Mouse (Mus musculus) cerebellum, adult 2 months (tissue): Measurements from ENCODE around the gene Klrg2. TPM values are rescaled to one million over a fixed set of nuclear protein-coding genes. Genes with fewer than 3 reads are reported as not detected.

Source experiments
- DNase-seq, 2 experiments: peaks; one replicate each; pipeline ENCODE4 v3.0.0; 2021
- H3K27ac ChIP-seq: fragments of 200-500 bp; 2 replicates; pipeline ENCODE4 v1.5.1; 2012; ENCODE audit warnings: low read length, control low read depth, inconsistent platforms; ENCODE audit not compliant: insufficient read depth
- H3K27me3 ChIP-seq: fragments of 200-500 bp; 2 replicates; pipeline ENCODE4 v1.6.1; 2012; ENCODE audit warnings: inconsistent platforms, mild to moderate bottlenecking, low read length, moderate library complexity; ENCODE audit not compliant: control insufficient read depth, insufficient read depth
- H3K4me1 ChIP-seq: fragments of 200-500 bp; 2 replicates; pipeline ENCODE4 v1.6.1; 2011; ENCODE audit warnings: low read length; ENCODE audit not compliant: control insufficient read depth, insufficient read depth
- H3K4me3 ChIP-seq: fragments of 200-500 bp; replicated peaks from 2 replicates; pipeline ENCODE3; 2011; ENCODE audit warnings: mild to moderate bottlenecking, low read depth, low read length, control low read depth; ENCODE audit not compliant: insufficient read depth
- CTCF ChIP-seq: fragments of 200-500 bp; IDR thresholded peaks from 2 replicates; pipeline ENCODE4 v1.5.1; 2011; ENCODE audit warnings: low read depth, mild to moderate bottlenecking, control low read depth, low read length, moderate library complexity, borderline replicate concordance; ENCODE audit not compliant: insufficient read depth
- POLR2A ChIP-seq: fragments of 200-500 bp; IDR thresholded peaks from 2 replicates; pipeline ENCODE4 v1.6.1; 2011; ENCODE audit warnings: low read length, control low read depth, borderline replicate concordance; ENCODE audit not compliant: insufficient read depth
- WGBS: fragments of 180-500 bp; shearing (Covaris S2); methylation state at CpG from one replicate; pipeline ENCODE4 v1.1.7; 2018; 5-methylcytosine and 5-hydroxymethylcytosine counted together
- polyA plus RNA-seq: library from polyadenylated mRNA; depleted of rRNA; stranded (reverse); fragments of >200 nt; gene quantifications from 2 replicates; pipeline ENCODE4 v1.2.3, GENCODE M21; 2012; rRNA removed

The Klrg2 gene
- polyA plus RNA-seq, 1 experiment, result 1.0 TPM

GRCm38 (mm10) chr6:38624439-38624838 is 12.6 kb downstream of the Klrg2 start:
- no peaks in the 10 kb centered on the region for H3K27me3 ChIP-seq
- peak; percentile 71 to 81 for DNase-seq
- peaks cover 7% of the 10 kb centered on the region; the same call in 1 of the 2 replicates for H3K4me1 ChIP-seq
- peak overlapping the region; percentile 8; the same call in 1 of the 2 replicates for H3K27ac ChIP-seq
- TF ChIP-seq CTCF (no peak), POLR2A (no peak)
- WGBS, result 0% methylated on average over 1 of the region's 1 CpGs
- no peak overlapping the region for H3K4me3 ChIP-seq

DNA sequence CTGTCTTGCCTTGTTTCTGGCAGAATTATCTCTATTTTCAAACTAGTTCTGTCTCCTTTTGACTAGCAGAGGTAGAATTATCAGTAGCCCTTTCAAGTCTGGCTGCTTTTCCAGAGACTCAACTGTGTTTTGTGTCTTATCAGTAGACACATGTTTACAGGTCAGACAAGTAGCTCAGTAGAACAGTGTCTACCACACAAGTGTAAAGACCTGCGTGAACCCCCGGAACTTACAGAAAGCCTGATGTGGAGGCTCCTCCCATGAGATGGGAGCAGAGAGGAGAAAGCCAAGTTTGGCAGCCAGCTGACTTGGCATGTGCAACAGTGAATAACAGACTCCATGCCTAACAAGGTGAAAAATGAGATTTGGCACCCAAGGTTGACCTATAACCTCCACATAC is 13.6 kb downstream of the Klrg2 start:
- Histone ChIP-seq H3K27me3 (no peaks in the 10 kb centered on the region), H3K27ac (no peak overlapping the region), H3K4me1 (peaks cover 7% of the 10 kb centered on the region; the same call in 1 of the 2 replicates), H3K4me3 (no peak overlapping the region)
- 43% methylated on average over 2 of the region's 2 CpGs for WGBS
- TF ChIP-seq CTCF (no peak), POLR2A (no peak)
- DNase-seq, result no peak

GRCm38 (mm10) chr6:38622406-38622805 is 14.6 kb downstream of the Klrg2 start:
- no peak for DNase-seq
- Histone ChIP-seq H3K27me3 (no peaks in the 10 kb centered on the region), H3K4me1 (peaks cover 7% of the 10 kb centered on the region; the same call in 1 of the 2 replicates), H3K27ac (no peak overlapping the region), H3K4me3 (no peak overlapping the region)
- 87% methylated on average over 1 of the region's 1 CpGs for WGBS
- TF ChIP-seq CTCF (no peak), POLR2A (no peak)

- Histone ChIP-seq H3K4me3 (no peak overlapping the region), H3K4me1 (no peaks in the 10 kb centered on the region), H3K27ac (no peak overlapping the region), H3K27me3 (no peaks in the 10 kb centered on the region)
- TF ChIP-seq CTCF (no peak), POLR2A (no peak)
- 67% methylated on average over 2 of the region's 2 CpGs for WGBS
- no peak for DNase-seq
Measured at GRCm38 (mm10) chr6:38609892-38610291, 27.1 kb downstream of the Klrg2 start.

DNA sequence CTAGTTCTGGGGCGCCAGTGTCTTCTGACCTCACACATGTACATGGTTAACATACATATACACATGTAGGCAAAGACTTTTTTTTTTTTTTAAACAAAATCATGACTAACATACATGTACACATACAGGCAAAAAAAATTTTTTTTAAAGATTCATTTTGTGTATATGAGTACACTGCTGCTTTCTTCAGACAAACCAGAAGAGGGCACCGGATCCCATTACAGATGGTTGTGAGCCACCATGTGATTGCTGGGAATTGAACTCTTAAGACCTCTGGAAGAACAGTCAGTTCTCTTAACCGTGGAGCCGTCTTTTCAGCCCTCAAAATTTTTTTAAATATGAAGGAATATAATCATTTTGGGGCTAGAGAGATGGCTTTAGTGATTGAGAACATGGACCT is 39.6 kb downstream of the Klrg2 start:
- TF ChIP-seq CTCF, result no peak
- TF ChIP-seq POLR2A, result no peak
- no peak for DNase-seq
- Histone ChIP-seq H3K27me3 (no peaks in the 10 kb centered on the region), H3K27ac (no peak overlapping the region), H3K4me3 (no peak overlapping the region), H3K4me1 (no peaks in the 10 kb centered on the region)
- 90% methylated on average over 4 of the region's 4 CpGs for WGBS

- Histone ChIP-seq H3K27me3 (no peaks in the 10 kb centered on the region), H3K4me3 (no peak overlapping the region), H3K27ac (no peak overlapping the region), H3K4me1 (no peaks in the 10 kb centered on the region)
- DNase-seq, result no peak
- TF ChIP-seq POLR2A (no peak), CTCF (no peak)
- 90% methylated on average over 3 of the region's 3 CpGs for WGBS
Measured at GRCm38 (mm10) chr6:38581711-38582110, 55.3 kb downstream of the Klrg2 start.

GRCm38 (mm10) chr6:38580112-38580857 is 56.8 kb downstream of the Klrg2 start:
- 94% methylated on average over 3 of the region's 3 CpGs for WGBS
- Histone ChIP-seq H3K27ac (no peak overlapping the region), H3K27me3 (no peaks in the 10 kb centered on the region), H3K4me1 (no peaks in the 10 kb centered on the region), H3K4me3 (no peak overlapping the region)
- no peak for DNase-seq
- TF ChIP-seq POLR2A, result no peak

GRCm38 (mm10) chr6:38576096-38576495 is 60.9 kb downstream of the Klrg2 start:
- H3K4me3 ChIP-seq, result no peak overlapping the region
- WGBS, result 78% methylated on average over 2 of the region's 2 CpGs
- no peak for TF ChIP-seq POLR2A
- TF ChIP-seq CTCF, result no peak
- no peaks in the 10 kb centered on the region for H3K27me3 ChIP-seq
- no peak for DNase-seq
- H3K4me1 ChIP-seq, result no peaks in the 10 kb centered on the region
- H3K27ac ChIP-seq, result no peak overlapping the region

Other genes with a start within 250 kb of the Klrg2 start
- gene Ubn2, start 203.3 kb downstream of the Klrg2 start, polyA plus RNA-seq, result 25.0 and 27.1 TPM in 2 replicates
- gene Fmc1, start 103.7 kb downstream of the Klrg2 start, polyA plus RNA-seq, result 205 and 213 TPM in 2 replicates
- 193 and 194 TPM in 2 replicates for gene Luc7l2, start 85.9 kb downstream of the Klrg2 start, polyA plus RNA-seq
- 226 and 246 TPM in 2 replicates for gene Clec2l, start 25.8 kb upstream of the Klrg2 start, polyA plus RNA-seq
- 1.2 TPM in 2 replicates for gene Tbxas1, start 238.2 kb upstream of the Klrg2 start, polyA plus RNA-seq
- gene Hipk2, start 238.9 kb upstream of the Klrg2 start, polyA plus RNA-seq, result 34.3 and 36.6 TPM in 2 replicates